Mouse (Mus musculus) stomach, postnatal 0 days (tissue): ENCODE data around the gene Chchd4. TPM values are rescaled to one million over a fixed set of nuclear protein-coding genes. Genes with fewer than 3 reads are reported as not detected.
A peak's percentile ranks its signal among the peaks of the same experiment; 100 is the strongest.

Experiments
- ATAC-seq: fragments of 200-750 bp; cut with Nextera tagmentation; 2 replicates; pipeline ENCODE4 v1.8.0; 2017; ENCODE audit not compliant: low FRiP score, low TSS enrichment
- DNase-seq: peaks from one replicate; pipeline ENCODE4 v3.0.0-alpha.2; 2016; ENCODE audit warnings: low spot score
- H3K27ac ChIP-seq: fragments of 300-500 bp; sonication (generic); replicated peaks from 2 replicates; pipeline ENCODE4 v1.5.1; 2014; ENCODE audit warnings: mild to moderate bottlenecking, control low read depth
- H3K27me3 ChIP-seq: fragments of 300-500 bp; sonication (generic); 2 replicates; pipeline ENCODE4 v1.6.1; 2014; ENCODE audit warnings: low read length; ENCODE audit not compliant: control insufficient read depth, insufficient read depth
- H3K36me3 ChIP-seq: fragments of 300-500 bp; sonication (generic); 2 replicates; pipeline ENCODE4 v1.6.1; 2014; ENCODE audit warnings: low read length, mixed read lengths; ENCODE audit not compliant: control insufficient read depth, insufficient read depth
- H3K4me1 ChIP-seq: fragments of 300-500 bp; sonication (generic); replicated peaks from 2 replicates; pipeline ENCODE4 v1.6.1; 2014; ENCODE audit warnings: antibody characterized with exemption; ENCODE audit not compliant: control insufficient read depth, insufficient read depth
- H3K4me2 ChIP-seq: fragments of 300-500 bp; sonication (generic); replicated peaks from 2 replicates; pipeline ENCODE4 v1.6.1; 2014; ENCODE audit warnings: low read depth, mild to moderate bottlenecking, control low read depth, moderate library complexity
- H3K4me3 ChIP-seq: fragments of 300-500 bp; sonication (generic); 2 replicates; pipeline ENCODE4 v1.5.1; 2014; ENCODE audit warnings: low read depth, low read length, control low read depth
- H3K9ac ChIP-seq: fragments of 300-500 bp; sonication (generic); 2 replicates; pipeline ENCODE4 v1.6.1; 2014; ENCODE audit warnings: mild to moderate bottlenecking, low read length, control low read depth, mixed read lengths
- H3K9me3 ChIP-seq: fragments of 300-500 bp; sonication (generic); 2 replicates; pipeline ENCODE4 v1.6.1; 2016; ENCODE audit warnings: low read length; ENCODE audit not compliant: control insufficient read depth
- CTCF ChIP-seq: IDR thresholded peaks from 2 replicates; pipeline ENCODE4 v1.5.1; 2016; ENCODE audit warnings: antibody characterized with exemption, low read depth, mild to moderate bottlenecking, moderate library complexity
- EP300 ChIP-seq: optimal IDR thresholded peaks from 2 replicates; pipeline ENCODE3; 2016; ENCODE audit warnings: antibody characterized with exemption
- WGBS: fragments of 180-500 bp; shearing (Covaris S2); extraction: QIAGEN DNeasy Blood & Tissue Kit; methylation state at CpG from one replicate; pipeline ENCODE4 v1.1.7; 2014; 5-methylcytosine and 5-hydroxymethylcytosine counted together
- polyA plus RNA-seq: library from polyadenylated mRNA; unstranded; fragments of >200 nt; fragmentation: Nextera tagmentation; extraction: Ambion mirVana; gene quantifications from 2 replicates; pipeline ENCODE4 v1.2.1, GENCODE M21; 2015

The Chchd4 gene
- polyA plus RNA-seq, 1 experiment from 2014 or later, result 14.7 TPM

DNA sequence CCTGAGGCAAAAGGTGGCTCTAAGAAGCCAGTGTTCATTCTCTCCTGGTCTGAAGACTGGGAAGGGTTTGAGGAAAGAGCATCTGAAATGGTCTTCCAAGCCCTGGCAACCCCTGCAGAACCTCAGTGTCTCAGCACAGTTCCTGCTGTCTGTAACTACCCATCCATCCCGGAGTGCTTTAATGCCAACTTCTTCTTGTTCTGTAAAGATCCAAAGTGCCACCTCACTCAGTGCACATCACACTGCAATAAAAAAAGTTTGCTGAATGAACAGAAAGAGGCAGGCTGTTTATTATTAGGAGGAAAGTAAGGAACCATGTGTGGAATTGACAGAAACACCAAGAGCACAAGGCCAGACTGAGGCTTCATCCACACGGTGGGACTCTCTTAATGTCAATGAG lies 2.6 kb downstream of the Chchd4 start:
- Histone ChIP-seq H3K9me3 (no peaks in the 10 kb centered on the region), H3K4me3 (no peak overlapping the region), H3K36me3 (peaks cover 3% of the 10 kb centered on the region; the same call in 1 of the 2 replicates), H3K9ac (no peak overlapping the region), H3K27ac (no peak overlapping the region), H3K4me1 (peaks cover 7% of the 10 kb centered on the region), H3K4me2 (no peak overlapping the region), H3K27me3 (no peaks in the 10 kb centered on the region)
- WGBS, result 84% methylated on average over 2 of the region's 2 CpGs
- ATAC-seq, result no peak
- DNase-seq, result no peak
- TF ChIP-seq EP300, result no peak
- TF ChIP-seq CTCF, result no peak

DNA sequence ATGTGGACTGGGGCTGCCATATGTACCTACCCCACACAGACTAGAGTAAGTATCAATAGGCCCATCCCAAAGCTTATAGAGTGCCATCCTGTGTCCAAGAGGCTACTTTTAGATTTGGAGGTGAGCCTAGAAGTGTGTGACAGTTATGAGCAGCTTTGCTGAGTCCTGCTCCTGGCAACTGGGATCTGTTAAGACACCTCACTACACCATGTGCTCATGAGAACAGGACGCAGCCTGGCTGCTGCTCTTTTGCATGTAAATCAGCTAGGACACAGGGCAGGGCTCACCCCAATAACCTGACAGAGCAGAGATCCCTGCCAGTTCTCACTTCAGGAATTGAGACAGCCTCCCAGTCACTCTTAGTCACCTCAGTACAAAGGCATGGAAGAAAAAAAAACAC lies 6.2 kb downstream of the Chchd4 start:
- H3K4me3 ChIP-seq, result no peak overlapping the region
- no peak overlapping the region for H3K9ac ChIP-seq
- no peak overlapping the region for H3K4me2 ChIP-seq
- ATAC-seq (peak; percentile 27; the same call in 1 of the 2 replicates), DNase-seq (no peak)
- H3K36me3 ChIP-seq, result peaks cover 13% of the 10 kb centered on the region; the same call in 1 of the 2 replicates
- no peak overlapping the region for H3K27ac ChIP-seq
- H3K4me1 ChIP-seq, result no peaks in the 10 kb centered on the region; the same call in 1 of the 2 replicates
- TF ChIP-seq CTCF, result no peak
- TF ChIP-seq EP300, result no peak
- WGBS, result 85% methylated on average over 1 of the region's 1 CpGs
- no peaks in the 10 kb centered on the region for H3K27me3 ChIP-seq
- no peaks in the 10 kb centered on the region for H3K9me3 ChIP-seq

- ATAC-seq (no peak), DNase-seq (no peak)
- no peak for TF ChIP-seq EP300
- TF ChIP-seq CTCF, result no peak
- Histone ChIP-seq H3K4me2 (no peak overlapping the region), H3K9ac (no peak overlapping the region), H3K27ac (no peak overlapping the region), H3K27me3 (no peaks in the 10 kb centered on the region), H3K4me1 (no peaks in the 10 kb centered on the region), H3K36me3 (peaks cover 13% of the 10 kb centered on the region; the same call in 1 of the 2 replicates), H3K4me3 (no peak overlapping the region), H3K9me3 (no peaks in the 10 kb centered on the region)
- 83% methylated on average over 2 of the region's 2 CpGs for WGBS
These were observed 7.6 kb downstream of the Chchd4 start for GRCm38 (mm10) chr6:91465756-91466155.

GRCm38 (mm10) chr6:91459471-91459870 lies 13.9 kb downstream of the Chchd4 start:
- H3K9me3 ChIP-seq, result no peaks in the 10 kb centered on the region
- peak; percentile 47 for TF ChIP-seq CTCF
- TF ChIP-seq EP300, result no peak
- no peak overlapping the region for H3K9ac ChIP-seq
- 82% methylated on average over 1 of the region's 1 CpGs for WGBS
- peak; percentile 82 for ATAC-seq
- peak; percentile 64 for DNase-seq
- H3K4me2 ChIP-seq, result no peak overlapping the region
- no peak overlapping the region for H3K27ac ChIP-seq
- H3K4me3 ChIP-seq, result no peak overlapping the region
- no peaks in the 10 kb centered on the region for H3K4me1 ChIP-seq
- H3K27me3 ChIP-seq, result no peaks in the 10 kb centered on the region
- H3K36me3 ChIP-seq, result peaks cover 10% of the 10 kb centered on the region; the same call in 1 of the 2 replicates

DNA sequence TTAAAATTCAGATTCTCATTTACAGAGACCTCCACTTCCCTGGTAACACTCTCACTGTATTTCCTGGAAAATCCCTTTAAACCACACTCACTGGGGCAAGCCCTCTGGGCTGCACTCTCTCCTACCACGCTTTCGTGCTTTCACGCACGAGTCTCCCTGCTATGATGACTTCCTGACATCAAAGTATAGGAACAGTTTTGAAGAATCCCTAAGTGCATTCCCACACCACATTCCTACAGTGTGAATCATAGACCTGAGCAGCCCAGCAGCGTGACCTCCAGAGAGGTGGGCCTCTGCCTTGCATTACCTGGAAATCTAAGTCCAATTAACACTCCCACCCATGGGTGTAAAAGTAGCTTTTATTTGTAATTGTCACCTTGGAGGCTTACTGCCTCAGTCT lies 18.8 kb downstream of the Chchd4 start:
- no peaks in the 10 kb centered on the region for H3K36me3 ChIP-seq
- DNase-seq (no peak), ATAC-seq (no peak)
- H3K9me3 ChIP-seq, result no peaks in the 10 kb centered on the region
- TF ChIP-seq EP300 (no peak), CTCF (no peak)
- 37% methylated on average over 5 of the region's 5 CpGs for WGBS
- H3K9ac ChIP-seq, result no peak overlapping the region
- H3K27me3 ChIP-seq, result no peaks in the 10 kb centered on the region
- H3K4me3 ChIP-seq, result no peak overlapping the region
- H3K4me2 ChIP-seq, result no peak overlapping the region
- H3K27ac ChIP-seq, result no peak overlapping the region
- no peaks in the 10 kb centered on the region for H3K4me1 ChIP-seq

DNA sequence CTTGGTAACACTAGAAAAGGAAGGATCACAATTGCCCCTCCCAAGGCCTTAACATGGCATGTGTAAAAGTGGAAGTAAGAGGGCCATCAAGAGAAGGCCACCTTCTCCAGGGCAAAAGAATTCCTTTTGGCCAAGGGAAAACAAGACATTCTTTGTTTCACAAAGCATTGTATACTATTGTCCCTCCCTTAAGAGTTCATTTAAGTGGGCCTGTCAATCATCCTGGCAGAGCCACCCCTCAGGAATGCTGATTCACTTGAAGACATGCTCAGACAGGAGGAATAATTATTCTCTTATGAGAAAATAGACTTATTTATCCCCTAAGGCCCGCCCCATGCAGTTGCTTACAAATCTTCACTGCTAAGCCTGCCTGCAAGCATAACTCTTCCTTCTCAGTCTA lies 21.3 kb downstream of the Chchd4 start:
- H3K36me3 ChIP-seq, result no peaks in the 10 kb centered on the region
- no peaks in the 10 kb centered on the region for H3K4me1 ChIP-seq
- no peak overlapping the region for H3K9ac ChIP-seq
- TF ChIP-seq CTCF, result no peak
- TF ChIP-seq EP300, result no peak
- no peaks in the 10 kb centered on the region for H3K9me3 ChIP-seq
- 57% methylated on average over 1 of the region's 1 CpGs for WGBS
- H3K27ac ChIP-seq, result no peak overlapping the region
- no peak overlapping the region for H3K4me3 ChIP-seq
- no peak overlapping the region for H3K4me2 ChIP-seq
- DNase-seq (no peak), ATAC-seq (no peak)
- no peaks in the 10 kb centered on the region for H3K27me3 ChIP-seq
